18 mouse cellular contexts compared by ENCODE assay signal in the genomic region with DNA sequence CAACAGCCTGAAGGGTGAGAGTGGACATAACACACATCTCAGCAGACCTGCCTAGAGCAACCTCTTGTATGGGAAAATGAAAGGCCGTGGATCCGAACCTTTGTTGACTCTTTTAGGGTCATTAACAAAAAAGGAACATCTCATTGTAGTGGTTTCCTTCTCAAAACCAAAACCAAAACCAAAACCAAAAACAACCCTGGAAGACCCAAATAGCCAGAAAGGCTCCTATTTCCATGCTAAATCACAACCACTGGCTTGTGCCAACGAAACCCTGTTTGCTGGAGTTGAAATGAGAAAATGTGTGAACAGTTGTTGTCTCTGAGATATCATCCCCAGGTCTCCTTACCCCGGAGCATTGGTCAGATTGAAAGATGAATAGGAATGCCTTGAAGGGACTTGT.
"Had no signal": no experiment of that assay in that cellular context is flagged by ENCODE, and none has a peak within 500 bp of the region (broad histone marks: within the 10 kb centered on the region; RNA-seq: fewer than 3 reads in every experiment).

No protein-coding gene starts in this region.

- H3K27ac ChIP-seq: kidney, postnatal 0 days; layer of hippocampus, adult 2 months; limb, embryonic 13.5 days; liver, embryonic 15.5 days; midbrain, embryonic 15.5 days; neural tube, embryonic 13.5 days; stomach, postnatal 0 days had no signal

- H3K27me3 ChIP-seq: limb, embryonic 13.5 days; liver, embryonic 15.5 days; midbrain, embryonic 15.5 days; neural tube, embryonic 13.5 days had no signal

- DNase-seq: kidney, adult 9 months; kidney, postnatal 36 days; left cerebral cortex, postnatal 4 days; lung, embryonic 14.5 days; lung, postnatal 10 days; lung, postnatal 4 days; retina, postnatal 1 day; right cerebral cortex, postnatal 4 days; thymus, adult 18-20 months; thymus, postnatal 25 days had no signal

- H3K4me1 ChIP-seq: liver, embryonic 15.5 days; midbrain, embryonic 15.5 days had no signal

- H3K4me3 ChIP-seq: layer of hippocampus, adult 2 months; limb, embryonic 13.5 days; liver, embryonic 15.5 days; midbrain, embryonic 15.5 days; neural tube, embryonic 13.5 days had no signal

- ATAC-seq: intestine, postnatal 0 days; midbrain, embryonic 15.5 days had no signal

- H3K36me3 ChIP-seq: limb, embryonic 13.5 days; liver, embryonic 15.5 days; midbrain, embryonic 15.5 days; neural tube, embryonic 13.5 days had no signal
